Mouse (Mus musculus): ENCODE data around the gene Rbms3. TPM values are rescaled to one million over a fixed set of nuclear protein-coding genes. Genes with fewer than 3 reads are reported as not detected.

Gene Rbms3
- polyA plus RNA-seq, 1 experiment from 2014 or later = 80.5 TPM

DNA sequence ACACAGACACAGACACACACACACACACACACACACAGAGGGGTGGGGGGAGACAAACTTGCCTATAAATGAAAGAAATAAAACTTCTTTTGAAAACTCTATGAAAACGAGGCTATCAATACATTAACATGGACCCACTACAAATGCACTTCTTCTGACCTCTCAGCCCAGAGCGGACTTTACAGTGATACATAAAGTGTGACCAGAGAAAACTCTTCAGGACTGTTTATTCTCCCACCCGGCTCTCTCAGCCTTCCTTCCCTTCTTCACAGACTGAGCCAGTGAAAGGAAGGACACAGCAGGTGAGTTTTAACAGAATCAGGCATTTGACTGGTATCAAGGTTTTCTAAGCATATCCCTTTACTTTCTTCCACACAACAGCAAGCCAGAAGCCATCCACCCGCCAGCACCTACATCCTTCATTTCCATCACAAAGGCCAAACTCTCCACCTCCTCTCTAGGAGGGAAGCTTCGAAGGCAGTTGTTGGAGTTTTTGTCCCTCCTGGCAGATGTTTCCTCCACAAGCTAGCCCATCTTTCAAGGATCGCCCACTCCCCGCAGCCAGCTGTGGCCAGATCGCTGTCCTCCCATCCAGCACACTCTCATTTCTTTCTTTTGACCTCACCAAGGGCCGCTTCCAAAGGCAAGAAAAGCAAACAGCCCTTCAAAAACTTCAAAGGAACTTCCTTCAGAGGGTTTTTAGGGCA is 980.5 kb downstream of the Rbms3 start:
- no peak overlapping the region for H3K4me3 ChIP-seq
- no peaks in the 10 kb centered on the region for H3K9me3 ChIP-seq
- H3K4me1 ChIP-seq (replicated peaks) = no peaks in the 10 kb centered on the region
- no peak for ATAC-seq (ENCODE audit: low FRiP score, low read depth)
- 20% methylated on average over 9 of the region's 9 CpGs for WGBS
- no peak overlapping the region for H3K9ac ChIP-seq
- H3K4me2 ChIP-seq = no peak overlapping the region
- no peaks in the 10 kb centered on the region for H3K36me3 ChIP-seq
- no peaks in the 10 kb centered on the region for H3K27me3 ChIP-seq
- no peak overlapping the region for H3K27ac ChIP-seq (replicated peaks)

DNA sequence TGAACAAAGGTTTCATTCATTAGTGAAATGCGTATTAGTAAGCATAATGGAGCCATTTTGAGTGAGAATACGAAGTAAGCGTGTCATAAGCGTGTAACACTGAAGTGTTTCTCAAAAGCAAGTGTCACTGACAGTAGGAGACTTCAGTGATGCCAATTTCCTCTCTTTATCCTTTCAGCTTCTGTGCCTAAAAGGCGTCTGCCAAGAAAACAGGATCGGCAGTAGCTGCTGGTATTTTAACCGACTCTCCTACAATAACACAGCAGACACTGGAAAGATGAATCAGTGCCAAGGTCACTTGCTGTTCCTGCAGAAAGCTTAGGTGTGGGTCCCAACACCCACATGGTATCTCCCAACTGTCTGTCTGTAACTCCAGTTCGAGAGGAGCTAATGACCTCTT is 985.1 kb downstream of the Rbms3 start:
- no peak overlapping the region for H3K9ac ChIP-seq
- no peak for ATAC-seq (ENCODE audit: low FRiP score, low read depth)
- no peak overlapping the region for H3K27ac ChIP-seq (replicated peaks)
- WGBS = 39% methylated on average over 8 of the region's 8 CpGs
- H3K27me3 ChIP-seq = no peaks in the 10 kb centered on the region
- H3K4me3 ChIP-seq = no peak overlapping the region
- H3K4me2 ChIP-seq = no peak overlapping the region
- no peaks in the 10 kb centered on the region for H3K36me3 ChIP-seq
- 0 out of 2 replicates have a peak, but pooled peaks cover 3% of the 10 kb centered on the region for H3K4me1 ChIP-seq (replicated peaks)
- H3K9me3 ChIP-seq = peaks cover 4% of the 10 kb centered on the region; the same call in 1 of the 2 replicates

DNA sequence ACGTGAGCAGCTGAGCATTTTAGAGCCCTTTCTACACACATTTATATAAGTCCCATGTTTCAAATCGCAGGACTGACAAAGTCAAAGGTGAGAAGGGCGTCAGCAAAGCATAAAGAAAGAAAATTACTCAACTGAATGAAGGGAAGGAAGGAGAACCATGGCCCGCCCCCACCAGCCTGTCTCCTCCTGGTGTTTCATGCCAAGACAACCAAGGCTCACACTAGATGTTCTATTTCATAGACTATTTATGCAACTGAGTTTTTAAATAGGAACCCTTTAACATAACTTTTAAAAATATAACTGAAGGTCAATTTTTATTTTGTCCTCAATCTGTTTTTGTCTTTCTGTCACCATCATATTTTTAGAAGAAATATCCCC is 989.4 kb downstream of the Rbms3 start:
- Histone ChIP-seq H3K9me3 (peaks cover 4% of the 10 kb centered on the region; the same call in 1 of the 2 replicates), H3K27me3 (no peaks in the 10 kb centered on the region), H3K9ac (no peak overlapping the region), H3K4me2 (no peak overlapping the region), H3K4me1 (replicated peaks) (0 out of 2 replicates have a peak, but pooled peaks cover 3% of the 10 kb centered on the region), H3K27ac (replicated peaks) (no peak overlapping the region), H3K36me3 (no peaks in the 10 kb centered on the region), H3K4me3 (no peak overlapping the region)
- no peak for ATAC-seq (ENCODE audit: low FRiP score, low read depth)
- WGBS = 57% methylated on average over 4 of the region's 4 CpGs

DNA sequence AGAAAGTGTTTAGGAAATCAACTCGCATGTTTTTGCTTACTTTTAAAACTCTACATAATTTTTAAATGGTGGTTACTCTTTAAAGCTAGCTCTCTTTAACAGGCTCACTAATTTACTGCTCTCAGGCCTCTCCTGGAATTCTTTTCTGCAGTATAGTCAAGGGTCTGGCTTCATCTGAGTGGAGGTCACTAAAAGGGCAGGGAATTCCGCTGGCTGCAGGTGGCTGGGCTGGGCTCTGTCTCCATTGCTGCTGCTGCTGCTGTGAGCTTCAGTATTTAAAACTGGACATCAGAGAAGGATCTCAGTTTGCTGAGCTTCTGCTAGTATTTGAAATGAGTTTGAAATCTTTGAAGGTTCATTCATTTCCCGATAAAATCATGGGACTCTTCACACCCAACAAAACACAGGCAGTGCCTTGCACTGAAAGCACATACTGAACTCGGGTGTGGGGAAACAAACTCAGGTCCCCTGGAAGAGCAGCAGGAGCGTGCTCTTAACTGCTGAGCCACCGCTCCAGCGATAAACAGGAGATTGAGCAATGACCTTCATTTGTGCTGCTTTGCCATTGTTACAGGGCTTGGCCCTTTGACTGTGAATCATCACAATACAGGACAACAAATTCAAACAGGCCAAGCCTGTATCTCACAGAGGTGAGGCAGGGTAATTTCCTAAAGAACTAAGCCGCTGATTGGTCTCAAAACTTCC is 990.0 kb downstream of the Rbms3 start:
- Histone ChIP-seq H3K4me2 (no peak overlapping the region), H3K36me3 (no peaks in the 10 kb centered on the region), H3K27me3 (no peaks in the 10 kb centered on the region), H3K4me1 (replicated peaks) (0 out of 2 replicates have a peak, but pooled peaks cover 3% of the 10 kb centered on the region), H3K27ac (replicated peaks) (0 out of 2 replicates have a peak overlapping the region, but pooled peaks have one; percentile 19), H3K9me3 (peaks cover 4% of the 10 kb centered on the region; the same call in 1 of the 2 replicates), H3K4me3 (no peak overlapping the region), H3K9ac (no peak overlapping the region)
- no peak for ATAC-seq (ENCODE audit: low FRiP score, low read depth)
- 48% methylated on average over 8 of the region's 8 CpGs for WGBS

DNA sequence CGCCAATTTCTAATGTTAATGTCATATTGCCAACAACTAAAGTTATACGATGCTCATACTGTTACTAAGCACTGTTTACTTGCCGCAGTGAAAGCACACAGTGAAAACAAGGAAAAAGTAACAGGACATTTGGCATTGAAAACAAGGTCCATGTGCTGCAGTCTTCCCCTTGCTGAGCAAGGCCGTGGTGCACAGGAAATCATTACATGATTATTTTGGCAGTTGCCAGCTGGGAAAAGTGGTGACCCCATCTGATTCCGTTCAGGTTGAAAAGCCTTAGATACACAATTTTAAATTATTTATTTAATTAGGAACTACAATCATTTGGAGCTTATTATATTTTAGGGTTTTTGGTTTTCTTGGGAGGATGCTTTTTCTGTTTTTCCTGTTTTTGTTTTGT is 995.9 kb downstream of the Rbms3 start:
- no peak for ATAC-seq (ENCODE audit: low FRiP score, low read depth)
- no peaks in the 10 kb centered on the region for H3K9me3 ChIP-seq
- no peak overlapping the region for H3K27ac ChIP-seq (replicated peaks)
- H3K4me1 ChIP-seq (replicated peaks) = no peaks in the 10 kb centered on the region
- no peak overlapping the region for H3K4me2 ChIP-seq
- no peaks in the 10 kb centered on the region for H3K27me3 ChIP-seq
- 77% methylated on average over 5 of the region's 5 CpGs for WGBS
- H3K9ac ChIP-seq = no peak overlapping the region
- H3K36me3 ChIP-seq = no peaks in the 10 kb centered on the region
- no peak overlapping the region for H3K4me3 ChIP-seq

DNA sequence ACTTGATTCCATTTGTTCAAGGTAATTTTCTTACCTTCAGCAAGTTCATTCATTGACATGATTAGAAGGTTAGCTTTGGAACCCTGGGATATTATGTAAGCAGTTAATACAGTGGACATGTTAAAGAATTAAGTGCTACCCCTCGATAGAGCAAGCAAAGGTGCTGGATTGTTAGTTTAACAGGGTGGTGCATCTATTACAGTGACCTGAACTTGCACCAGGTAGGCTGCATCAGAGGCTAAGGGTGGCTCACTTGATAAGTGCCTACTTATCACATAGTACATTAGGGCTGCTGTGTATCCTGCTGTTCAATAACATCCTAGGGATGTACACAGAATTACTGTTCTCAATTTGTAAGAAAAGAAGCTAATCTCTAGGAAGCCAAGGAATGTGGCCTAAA is 996.6 kb downstream of the Rbms3 start:
- WGBS = 79% methylated on average over 1 of the region's 1 CpGs

DNA sequence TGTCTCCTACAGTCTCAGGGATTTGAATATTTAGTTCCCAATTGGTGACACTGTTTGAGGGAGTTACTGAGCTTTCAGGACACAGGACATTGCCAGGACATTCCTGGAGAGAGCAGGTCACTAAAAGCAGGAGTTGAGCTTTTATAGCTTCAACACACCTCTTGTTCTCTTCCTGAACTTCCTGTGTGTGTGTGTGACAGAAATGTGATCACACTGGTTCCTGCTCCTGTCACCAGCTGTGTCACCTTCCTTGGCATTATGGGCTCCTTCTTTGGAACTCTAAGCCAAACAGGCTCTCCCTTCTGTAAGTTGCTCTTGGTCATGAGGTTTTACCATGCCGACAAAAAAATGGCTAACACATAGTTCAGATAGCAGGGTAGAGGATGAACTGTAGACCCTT is 997.9 kb downstream of the Rbms3 start:
- Histone ChIP-seq H3K36me3 (no peaks in the 10 kb centered on the region), H3K9me3 (no peaks in the 10 kb centered on the region), H3K9ac (no peak overlapping the region), H3K4me1 (replicated peaks) (no peaks in the 10 kb centered on the region), H3K27me3 (no peaks in the 10 kb centered on the region), H3K27ac (replicated peaks) (no peak overlapping the region), H3K4me2 (no peak overlapping the region), H3K4me3 (no peak overlapping the region)
- no peak for ATAC-seq (ENCODE audit: low FRiP score, low read depth)
- 100% methylated on average over 1 of the region's 1 CpGs for WGBS

More for the DNA sequence above, 996.6 kb downstream of the Rbms3 start:
- no peak overlapping the region for H3K4me2 ChIP-seq
- no peaks in the 10 kb centered on the region for H3K36me3 ChIP-seq
- H3K9ac ChIP-seq = no peak overlapping the region
- no peak for ATAC-seq (ENCODE audit: low FRiP score, low read depth)
- no peaks in the 10 kb centered on the region for H3K27me3 ChIP-seq
- no peaks in the 10 kb centered on the region for H3K4me1 ChIP-seq (replicated peaks)
- no peaks in the 10 kb centered on the region for H3K9me3 ChIP-seq
- H3K27ac ChIP-seq (replicated peaks) = no peak overlapping the region
- no peak overlapping the region for H3K4me3 ChIP-seq

DNA sequence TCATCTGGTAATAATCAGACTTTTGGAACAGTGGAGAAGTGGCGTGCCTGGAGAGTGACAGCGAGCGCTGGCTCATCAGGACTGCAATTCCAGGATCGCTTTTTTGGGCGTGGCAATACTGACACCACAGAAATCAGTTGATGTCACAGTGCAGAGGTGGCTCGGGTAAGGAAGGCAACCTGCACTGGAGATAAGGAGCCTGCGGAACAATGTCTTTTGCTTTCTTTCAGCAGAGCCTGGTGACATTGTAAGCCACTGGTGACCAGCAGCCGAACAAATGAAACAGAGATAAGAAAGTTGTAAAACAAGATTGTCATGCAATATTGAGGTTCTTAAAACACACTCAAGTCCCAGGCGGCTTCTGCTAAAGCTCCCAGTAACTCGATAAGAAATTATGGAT is 998.9 kb downstream of the Rbms3 start:
- Histone ChIP-seq H3K4me2 (no peak overlapping the region), H3K9ac (no peak overlapping the region), H3K36me3 (no peaks in the 10 kb centered on the region), H3K4me3 (no peak overlapping the region), H3K9me3 (no peaks in the 10 kb centered on the region), H3K4me1 (replicated peaks) (no peaks in the 10 kb centered on the region), H3K27me3 (no peaks in the 10 kb centered on the region), H3K27ac (replicated peaks) (no peak overlapping the region)
- WGBS = 89% methylated on average over 10 of the region's 10 CpGs
- no peak for ATAC-seq (ENCODE audit: low FRiP score, low read depth)

DNA sequence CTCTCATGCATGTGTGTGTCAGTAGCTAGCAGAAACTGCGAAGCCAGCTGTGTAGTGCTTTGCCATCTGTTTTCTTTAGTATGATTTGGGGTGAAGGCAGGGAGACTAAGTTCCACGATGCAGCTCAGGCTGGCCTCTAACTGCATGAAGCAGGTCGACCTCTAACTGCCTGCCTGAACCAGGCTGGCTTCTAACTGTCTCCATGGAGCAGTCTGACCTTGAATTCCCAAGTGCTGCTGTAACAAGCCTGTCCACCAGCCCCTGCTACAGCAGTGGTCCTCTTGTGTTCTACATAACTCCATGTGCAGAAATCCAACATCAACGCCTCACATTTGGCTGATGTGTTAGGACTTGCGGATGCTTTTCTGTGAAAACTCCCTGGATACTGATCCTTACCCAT is 1009.3 kb downstream of the Rbms3 start:
- Histone ChIP-seq H3K36me3 (no peaks in the 10 kb centered on the region), H3K4me3 (no peak overlapping the region), H3K9me3 (no peaks in the 10 kb centered on the region), H3K4me1 (replicated peaks) (no peaks in the 10 kb centered on the region), H3K27ac (replicated peaks) (no peak overlapping the region), H3K9ac (no peak overlapping the region), H3K27me3 (no peaks in the 10 kb centered on the region), H3K4me2 (no peak overlapping the region)
- no peak for ATAC-seq (ENCODE audit: low FRiP score, low read depth)
- 74% methylated on average over 5 of the region's 5 CpGs for WGBS

DNA sequence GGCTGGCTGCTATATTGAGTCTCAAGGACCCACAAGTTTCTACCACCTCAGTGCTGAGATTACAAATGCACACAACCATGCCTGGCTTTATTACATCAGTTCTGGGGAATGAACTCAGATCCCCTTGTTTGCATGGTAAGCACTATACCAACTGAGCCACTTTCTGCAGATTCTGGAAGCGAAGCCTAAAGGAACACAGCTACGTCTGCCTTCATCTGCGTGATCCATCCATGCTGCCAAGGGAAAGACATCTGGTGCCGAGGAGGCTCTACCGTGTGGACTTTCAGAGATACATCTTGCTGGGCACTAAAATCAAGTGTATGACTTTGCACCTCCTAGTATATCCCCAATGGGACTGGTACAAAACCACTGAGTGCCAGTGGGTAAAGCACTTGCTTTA is 1010.8 kb downstream of the Rbms3 start:
- H3K4me2 ChIP-seq = no peak overlapping the region
- no peaks in the 10 kb centered on the region for H3K27me3 ChIP-seq
- H3K4me1 ChIP-seq (replicated peaks) = no peaks in the 10 kb centered on the region
- no peak for ATAC-seq (ENCODE audit: low FRiP score, low read depth)
- no peak overlapping the region for H3K4me3 ChIP-seq
- no peaks in the 10 kb centered on the region for H3K9me3 ChIP-seq
- no peak overlapping the region for H3K27ac ChIP-seq (replicated peaks)
- H3K36me3 ChIP-seq = no peaks in the 10 kb centered on the region
- no peak overlapping the region for H3K9ac ChIP-seq
- WGBS = 88% methylated on average over 5 of the region's 5 CpGs

DNA sequence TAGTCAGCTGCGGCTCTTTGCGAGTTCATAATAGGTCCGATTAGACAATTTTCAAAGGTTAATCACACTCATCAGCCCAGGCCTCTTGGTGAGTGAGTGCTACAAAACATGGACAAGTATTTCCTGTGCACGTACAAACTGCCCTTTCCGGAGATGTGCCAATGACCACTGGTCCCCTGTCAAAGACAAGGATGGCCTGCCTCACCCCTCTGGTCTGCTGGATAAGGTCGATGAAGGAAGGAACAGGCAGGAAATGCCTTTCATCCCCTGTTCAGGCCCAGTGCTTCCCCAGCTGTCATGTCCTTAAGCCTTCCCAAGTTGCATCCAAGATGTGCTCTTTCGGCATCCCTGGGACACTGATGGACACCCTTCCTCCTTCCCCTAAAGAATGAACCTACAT is 1016.4 kb downstream of the Rbms3 start:
- no peak for ATAC-seq (ENCODE audit: low FRiP score, low read depth)
- WGBS = 87% methylated on average over 7 of the region's 7 CpGs

DNA sequence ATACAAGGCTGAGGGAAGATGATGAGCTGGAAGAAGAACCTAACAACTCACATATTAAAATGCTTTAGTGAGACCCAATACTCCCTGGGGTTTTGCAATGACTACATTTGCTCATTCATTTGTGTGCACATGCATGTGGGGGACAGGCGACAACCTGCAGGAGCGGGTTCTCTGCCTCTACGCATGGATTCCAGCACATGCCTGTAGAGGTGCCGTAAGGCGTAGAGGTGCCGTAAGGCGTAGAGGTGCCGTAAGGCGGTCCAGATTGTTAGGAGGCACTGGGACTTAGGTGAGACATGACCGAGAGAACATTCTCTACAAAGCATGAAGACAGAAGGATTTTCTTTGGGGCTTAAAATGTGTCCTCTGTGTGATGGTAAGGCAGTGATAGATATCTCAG is 1033.7 kb downstream of the Rbms3 start:
- Histone ChIP-seq H3K27ac (replicated peaks) (no peak overlapping the region), H3K27me3 (no peaks in the 10 kb centered on the region), H3K9ac (no peak overlapping the region), H3K9me3 (no peaks in the 10 kb centered on the region), H3K4me3 (no peak overlapping the region), H3K4me2 (no peak overlapping the region), H3K4me1 (replicated peaks) (no peaks in the 10 kb centered on the region), H3K36me3 (no peaks in the 10 kb centered on the region)
- WGBS = 97% methylated on average over 10 of the region's 10 CpGs
- no peak for ATAC-seq (ENCODE audit: low FRiP score, low read depth)

More for the DNA sequence above, 1016.4 kb downstream of the Rbms3 start:
- no peaks in the 10 kb centered on the region for H3K9me3 ChIP-seq
- H3K4me2 ChIP-seq = no peak overlapping the region
- no peaks in the 10 kb centered on the region for H3K36me3 ChIP-seq
- H3K9ac ChIP-seq = no peak overlapping the region
- H3K27me3 ChIP-seq = no peaks in the 10 kb centered on the region
- no peak overlapping the region for H3K4me3 ChIP-seq
- no peak overlapping the region for H3K27ac ChIP-seq (replicated peaks)
- no peaks in the 10 kb centered on the region for H3K4me1 ChIP-seq (replicated peaks)
